Mouse (Mus musculus) macrophage (primary cell): ENCODE measurements around the gene Mipol1. TPM values are rescaled to one million over a fixed set of nuclear protein-coding genes. Genes with fewer than 3 reads are reported as not detected.

Source experiments
- H3K27ac ChIP-seq: fragments of 350-480 bp; formaldehyde crosslinking; 2 replicates; pipeline ENCODE4 v1.9.0; 2021
- H3K36me3 ChIP-seq: fragments of 350-480 bp; formaldehyde crosslinking; 2 replicates; pipeline ENCODE4 v1.9.0; 2021; ENCODE audit errors: inconsistent target
- H3K4me3 ChIP-seq: fragments of 350-480 bp; formaldehyde crosslinking; 2 replicates; pipeline ENCODE4 v1.9.0; 2021; ENCODE audit errors: inconsistent target
- H3K79me2 ChIP-seq: fragments of 350-480 bp; formaldehyde crosslinking; 2 replicates; pipeline ENCODE4 v1.9.0; 2021; ENCODE audit errors: inconsistent target
- WGBS: methylation state at CpG from one replicate; pipeline ENCODE4 v1.1.7; 2026; ENCODE audit warnings: inconsistent platforms; ENCODE audit not compliant: missing documents; 5-methylcytosine and 5-hydroxymethylcytosine counted together
- polyA plus RNA-seq: library from polyadenylated mRNA; stranded (reverse); fragments of 250-400 nt; gene quantifications from 3 replicates; pipeline ENCODE4 v1.2.4, GENCODE M21; 2018; ENCODE audit warnings: inconsistent platforms

The Mipol1 gene
- polyA plus RNA-seq, 1 experiment from 2014 or later = 1.4 TPM

- WGBS = 4% methylated on average over 21 of the region's 21 CpGs
- Histone ChIP-seq H3K79me2 (no peaks in the 10 kb centered on the region), H3K27ac (no peak overlapping the region), H3K36me3 (no peaks in the 10 kb centered on the region), H3K4me3 (no peak overlapping the region)
Measured at GRCm38 (mm10) chr12:57537791-57538587, 307.8 kb downstream of the Mipol1 start.

GRCm38 (mm10) chr12:57538588-57539550 is 308.6 kb downstream of the Mipol1 start:
- Histone ChIP-seq H3K27ac (no peak overlapping the region), H3K4me3 (no peak overlapping the region; the same call in 1 of the 2 replicates), H3K36me3 (no peaks in the 10 kb centered on the region), H3K79me2 (no peaks in the 10 kb centered on the region)
- WGBS = 4% methylated on average over 62 of the region's 63 CpGs

GRCm38 (mm10) chr12:57539551-57539985 is 309.3 kb downstream of the Mipol1 start:
- H3K79me2 ChIP-seq = no peaks in the 10 kb centered on the region
- no peak overlapping the region; the same call in 1 of the 2 replicates for H3K4me3 ChIP-seq
- 5% methylated on average over 10 of the region's 10 CpGs for WGBS
- H3K27ac ChIP-seq = no peak overlapping the region
- no peaks in the 10 kb centered on the region for H3K36me3 ChIP-seq

- H3K36me3 ChIP-seq = no peaks in the 10 kb centered on the region
- H3K27ac ChIP-seq = no peak overlapping the region
- no peak overlapping the region for H3K4me3 ChIP-seq
- 19% methylated on average over 6 of the region's 6 CpGs for WGBS
- H3K79me2 ChIP-seq = no peaks in the 10 kb centered on the region
Measured at GRCm38 (mm10) chr12:57541118-57541517, 310.9 kb downstream of the Mipol1 start.

GRCm38 (mm10) chr12:57541931-57542745 is 311.9 kb downstream of the Mipol1 start:
- WGBS = 6% methylated on average over 40 of the region's 46 CpGs
- H3K79me2 ChIP-seq = no peaks in the 10 kb centered on the region
- no peak overlapping the region for H3K4me3 ChIP-seq
- H3K27ac ChIP-seq = no peak overlapping the region
- no peaks in the 10 kb centered on the region for H3K36me3 ChIP-seq

GRCm38 (mm10) chr12:57542746-57543626 is 312.8 kb downstream of the Mipol1 start:
- H3K4me3 ChIP-seq = no peak overlapping the region
- no peaks in the 10 kb centered on the region for H3K36me3 ChIP-seq
- H3K27ac ChIP-seq = no peak overlapping the region
- 11% methylated on average over 62 of the region's 63 CpGs for WGBS
- no peaks in the 10 kb centered on the region for H3K79me2 ChIP-seq

GRCm38 (mm10) chr12:57543627-57543991 is 313.4 kb downstream of the Mipol1 start:
- 10% methylated on average over 10 of the region's 10 CpGs for WGBS
- Histone ChIP-seq H3K4me3 (no peak overlapping the region), H3K27ac (no peak overlapping the region), H3K79me2 (no peaks in the 10 kb centered on the region), H3K36me3 (no peaks in the 10 kb centered on the region)

- H3K27ac ChIP-seq = no peak overlapping the region
- no peaks in the 10 kb centered on the region for H3K79me2 ChIP-seq
- H3K4me3 ChIP-seq = no peak overlapping the region
- H3K36me3 ChIP-seq = no peaks in the 10 kb centered on the region
- 6% methylated on average over 31 of the region's 31 CpGs for WGBS
Measured at GRCm38 (mm10) chr12:57544641-57545370, 314.6 kb downstream of the Mipol1 start.

- no peak overlapping the region for H3K27ac ChIP-seq
- 2% methylated on average over 86 of the region's 106 CpGs for WGBS
- no peak overlapping the region for H3K4me3 ChIP-seq
- H3K79me2 ChIP-seq = no peaks in the 10 kb centered on the region
- H3K36me3 ChIP-seq = no peaks in the 10 kb centered on the region
Measured at GRCm38 (mm10) chr12:57545371-57546241, 315.4 kb downstream of the Mipol1 start.

Other genes starting within 250 kb of the Mipol1 start
- not detected in 3 replicates for gene Slc25a21, start 33.0 kb upstream of the Mipol1 start, polyA plus RNA-seq
- gene Prps1l3, start within 50 bp of the Mipol1 start, polyA plus RNA-seq = 9.6 to 19.2 TPM (median 15.2 TPM) in 3 replicates